Mouse (Mus musculus) lung, postnatal 10 days (tissue): Measurements from ENCODE around the gene Eddm3b.

Source experiments
- DNase-seq: peaks from one replicate; pipeline ENCODE4 v3.0.0; 2021

The Eddm3b gene

DNA sequence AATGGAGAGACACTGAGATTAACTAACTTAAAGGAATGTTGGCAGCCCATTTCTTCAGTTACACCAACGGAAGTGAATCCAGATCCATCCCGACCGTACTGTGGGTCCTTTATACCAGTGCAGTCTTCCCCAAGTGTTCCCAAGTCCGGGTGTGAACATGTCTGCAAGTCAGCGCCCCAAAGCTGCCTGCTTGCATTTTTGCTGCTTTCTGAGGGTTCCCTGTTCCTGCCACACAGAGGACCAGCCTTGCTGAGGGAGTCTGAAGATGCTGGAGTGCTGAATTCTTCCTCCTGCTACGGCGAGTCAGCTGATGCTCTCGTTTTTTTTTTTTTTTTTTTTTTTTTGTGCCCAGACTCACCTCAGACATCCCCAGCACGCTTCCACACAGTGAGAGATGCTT lies 19.3 kb upstream of the Eddm3b start:
- no peak for DNase-seq

GRCm38 (mm10) chr14:51095736-51096524 lies 18.3 kb upstream of the Eddm3b start:
- DNase-seq, result peak; percentile 36

DNA sequence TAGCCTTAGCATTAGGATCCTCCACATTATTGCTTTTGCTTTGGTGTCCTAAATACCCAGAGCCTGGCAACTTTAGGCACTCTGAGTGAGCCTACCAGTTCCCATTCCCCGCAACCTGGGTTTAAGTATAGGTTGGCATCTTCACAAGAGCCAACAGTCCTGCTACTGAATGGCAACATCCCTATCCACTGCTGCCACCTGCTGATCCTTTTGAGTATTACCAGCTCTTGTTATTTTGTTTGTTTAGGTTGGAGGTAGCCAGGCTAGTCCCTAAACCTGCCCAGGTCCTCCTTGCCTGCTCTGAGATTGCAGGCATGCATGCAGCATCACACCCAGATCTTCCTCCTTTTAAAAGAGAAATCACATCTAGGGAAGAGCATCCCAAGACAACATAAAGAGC lies 15.9 kb upstream of the Eddm3b start:
- peak; percentile 87 for DNase-seq

GRCm38 (mm10) chr14:51098921-51099320 lies 15.3 kb upstream of the Eddm3b start:
- no peak for DNase-seq

DNA sequence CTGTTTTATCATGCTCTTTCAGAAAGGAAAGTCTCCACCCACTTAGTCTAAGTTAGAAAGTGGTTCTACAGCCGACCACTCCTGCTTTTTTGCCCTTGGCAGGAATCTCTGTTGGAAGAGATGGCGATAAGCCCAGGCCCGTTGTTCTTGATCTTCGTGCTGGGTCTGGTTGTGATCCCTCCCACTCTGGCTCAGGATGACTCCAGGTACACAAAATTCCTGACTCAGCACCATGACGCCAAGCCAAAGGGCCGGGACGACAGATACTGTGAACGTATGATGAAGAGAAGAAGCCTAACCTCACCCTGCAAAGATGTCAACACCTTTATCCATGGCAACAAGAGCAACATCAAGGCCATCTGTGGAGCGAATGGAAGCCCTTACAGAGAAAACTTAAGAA lies 12.9 kb upstream of the Eddm3b start:
- DNase-seq, result no peak

DNA sequence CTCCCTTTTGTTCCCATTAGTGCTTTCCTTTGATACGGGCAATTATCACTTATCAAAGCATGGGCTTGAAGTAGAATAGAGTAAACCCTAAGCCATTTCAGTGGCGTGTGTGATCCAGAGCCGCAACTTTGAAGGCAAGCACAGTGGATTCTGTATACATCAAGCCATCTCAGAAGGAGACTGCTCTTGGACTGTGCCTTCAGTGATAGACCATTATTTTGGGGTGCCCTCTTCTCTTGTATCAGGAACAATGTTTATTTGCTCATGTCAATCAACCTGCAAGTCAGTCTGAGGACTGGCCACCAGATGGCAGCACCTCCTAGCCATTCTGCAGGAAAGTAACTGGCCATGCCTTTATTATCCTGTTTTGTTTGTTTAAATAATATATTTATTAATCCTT lies 11.0 kb upstream of the Eddm3b start:
- peak; percentile 71 for DNase-seq

DNA sequence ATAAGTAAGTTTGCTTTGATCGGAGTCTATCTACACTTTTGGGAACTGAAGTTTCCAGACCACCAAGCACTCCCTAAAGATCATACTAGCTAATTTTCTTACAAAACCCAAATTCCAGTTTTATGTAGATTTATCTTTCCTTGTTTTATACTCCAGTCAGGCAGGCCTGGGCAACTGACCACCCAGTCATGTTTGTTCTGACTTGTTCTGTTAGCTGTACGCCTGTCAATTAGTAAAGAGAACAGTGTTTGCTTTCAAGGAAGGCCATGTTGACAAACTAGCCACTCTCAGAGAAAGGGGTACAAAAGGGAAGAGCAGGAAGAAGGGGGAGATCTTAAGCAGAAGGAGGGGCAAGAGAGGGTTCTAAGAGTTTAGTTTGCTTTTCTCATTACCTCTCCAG lies 9.9 kb upstream of the Eddm3b start:
- DNase-seq, result no peak

- DNase-seq, result no peak
Measured at GRCm38 (mm10) chr14:51106449-51106967, 7.7 kb upstream of the Eddm3b start.

DNA sequence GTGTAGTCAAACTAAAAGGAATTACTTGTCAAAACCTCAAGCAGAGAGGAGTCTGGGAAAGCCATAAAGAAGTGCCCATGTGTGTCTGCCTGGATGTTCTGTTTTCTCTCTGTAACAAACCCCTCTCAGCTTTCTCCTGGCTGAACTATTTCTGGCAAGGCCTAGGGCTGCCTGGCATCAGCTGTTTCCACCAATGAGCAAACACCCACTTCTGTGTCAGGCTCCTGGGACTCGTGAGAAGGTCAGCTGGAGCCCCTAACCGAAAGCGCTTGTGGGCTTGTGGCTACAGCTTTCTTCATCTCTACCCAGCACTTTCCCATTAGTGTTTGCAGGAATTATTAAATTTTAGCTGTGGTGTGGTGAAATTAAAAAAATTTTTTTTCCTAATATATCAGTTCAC lies 2.3 kb upstream of the Eddm3b start:
- DNase-seq, result no peak

- DNase-seq, result no peak
Measured at GRCm38 (mm10) chr14:51113476-51113875, 750 bp upstream of the Eddm3b start.

- DNase-seq, result no peak
Measured at GRCm38 (mm10) chr14:51125684-51126083, 11.5 kb downstream of the Eddm3b start.

DNA sequence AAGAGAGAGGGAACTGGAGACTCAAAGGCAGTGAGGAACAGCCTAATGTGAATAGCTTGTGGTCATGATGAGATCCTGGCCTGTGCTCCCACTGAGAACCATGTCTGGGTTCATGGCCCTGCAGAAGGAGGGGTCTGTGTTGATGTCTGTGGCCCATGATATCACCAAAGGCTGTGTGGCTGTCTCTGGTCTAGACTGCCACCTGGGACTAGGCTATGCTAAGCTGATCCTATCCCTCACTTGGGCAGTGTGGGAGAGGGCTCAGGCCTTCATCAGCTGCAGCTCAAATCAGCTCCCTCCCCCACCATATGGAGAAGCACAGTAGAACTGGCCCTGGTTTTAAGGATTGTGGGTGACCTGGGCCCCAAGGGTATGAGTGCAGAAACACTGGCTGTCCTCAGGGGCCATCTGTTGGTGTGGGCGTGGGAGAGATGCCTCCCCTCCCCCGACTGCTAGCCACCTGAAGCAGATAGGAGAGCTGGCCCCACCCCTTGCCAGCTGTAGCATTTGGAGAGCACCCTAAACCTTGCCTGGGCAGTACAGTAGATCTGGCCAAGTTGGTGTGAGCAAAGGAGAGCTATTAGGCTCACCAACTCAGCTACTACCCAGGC lies 13.5 kb downstream of the Eddm3b start:
- no peak for DNase-seq

- no peak for DNase-seq
Measured at GRCm38 (mm10) chr14:51128775-51129623, 14.8 kb downstream of the Eddm3b start.

DNA sequence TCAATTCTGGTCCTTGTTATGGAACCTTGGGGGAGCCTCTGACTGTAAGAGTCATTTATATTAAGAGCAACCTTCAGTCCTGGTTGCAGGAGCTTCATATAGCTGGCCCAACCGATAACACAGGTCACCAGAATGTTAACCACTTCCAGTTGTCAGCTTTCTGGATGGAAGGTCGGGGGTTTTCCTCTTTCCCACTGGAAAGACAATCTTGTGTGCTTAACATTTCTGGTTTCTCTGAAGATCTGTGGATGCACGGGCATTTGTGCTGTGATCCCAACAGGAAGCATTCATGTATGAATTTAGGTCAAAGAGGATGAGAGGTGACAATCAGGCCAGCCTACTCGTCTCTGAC lies 15.4 kb downstream of the Eddm3b start:
- no peak for DNase-seq

DNA sequence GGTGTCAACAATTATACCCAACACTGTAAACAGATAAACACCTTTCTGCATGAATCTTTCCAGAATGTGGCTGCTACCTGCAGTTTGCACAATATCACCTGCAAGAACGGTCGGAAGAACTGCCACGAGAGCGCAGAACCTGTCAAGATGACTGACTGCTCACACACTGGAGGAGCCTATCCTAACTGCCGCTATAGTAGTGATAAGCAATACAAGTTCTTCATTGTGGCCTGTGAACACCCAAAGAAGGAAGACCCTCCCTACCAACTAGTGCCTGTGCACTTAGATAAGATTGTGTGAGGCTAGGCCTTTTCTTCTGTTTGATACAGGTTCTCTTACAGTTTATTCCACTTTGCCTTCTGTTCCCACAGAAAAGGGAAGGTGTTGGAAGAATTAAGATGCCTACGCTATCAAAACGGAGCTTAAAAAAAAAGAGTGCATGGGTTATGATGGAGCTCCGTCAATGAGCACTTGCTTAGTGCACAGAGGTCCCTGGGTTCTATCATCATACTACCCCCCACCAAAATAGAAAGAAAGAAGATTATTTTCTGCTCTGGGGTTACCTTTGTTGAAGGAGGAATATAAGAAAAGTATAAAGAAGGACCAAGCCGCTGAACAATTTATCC lies 16.2 kb downstream of the Eddm3b start:
- DNase-seq, result no peak

DNA sequence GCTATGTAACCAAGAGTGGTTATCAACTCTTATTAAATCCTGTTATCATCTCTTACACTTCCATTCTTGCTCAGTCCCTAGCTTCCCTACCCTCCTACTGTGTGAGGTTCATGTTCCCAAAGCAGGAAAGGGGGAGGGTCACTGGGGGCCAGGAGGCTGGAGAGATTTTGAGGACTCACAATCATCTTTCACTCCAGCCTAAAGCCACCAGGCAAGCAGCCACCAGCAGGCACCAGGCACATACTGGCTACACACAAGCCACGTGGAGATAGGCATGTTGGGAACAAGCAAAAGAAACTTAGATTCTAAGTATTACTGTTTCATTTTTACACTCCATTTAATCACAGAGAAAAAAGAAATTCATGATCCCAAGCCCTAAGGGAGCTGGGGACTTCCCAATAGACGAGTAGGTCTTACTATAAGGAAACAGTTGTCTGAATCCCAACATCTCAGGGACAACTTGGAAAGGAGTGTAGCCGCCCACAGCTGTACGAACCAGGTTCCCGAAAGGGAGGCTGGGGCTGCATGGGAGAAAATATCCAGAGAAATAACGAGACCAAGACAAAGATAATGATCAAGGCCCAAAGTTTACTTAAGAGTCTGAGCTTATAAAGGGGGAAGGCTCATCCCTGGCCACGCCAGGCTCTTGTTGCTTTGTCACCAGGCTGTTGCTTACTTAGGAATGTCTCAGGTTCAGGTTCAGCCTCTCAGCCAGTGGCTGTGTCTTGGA lies 17.0 kb downstream of the Eddm3b start:
- DNase-seq, result no peak

DNA sequence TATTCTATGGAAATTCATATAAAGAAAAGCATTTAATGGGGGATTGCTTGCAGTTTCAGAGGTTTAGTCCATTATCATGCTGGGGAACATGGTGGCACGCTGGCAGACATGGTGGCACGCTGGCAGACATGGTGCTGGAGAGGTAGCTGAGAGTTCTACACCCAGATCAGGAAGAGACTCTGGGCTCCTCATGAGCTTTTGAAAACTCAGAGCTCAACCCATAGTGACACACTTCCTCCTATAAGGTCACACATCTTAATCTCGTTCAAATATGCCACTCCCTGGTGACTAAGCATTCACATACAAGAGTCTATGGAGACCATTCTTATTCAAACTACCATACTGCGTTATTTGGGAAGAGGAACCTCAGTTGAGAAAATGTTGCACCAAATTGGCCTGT lies 18.1 kb downstream of the Eddm3b start:
- DNase-seq, result no peak

- DNase-seq, result peak; percentile 31
Measured at GRCm38 (mm10) chr14:51140342-51140741, 26.1 kb downstream of the Eddm3b start.

DNA sequence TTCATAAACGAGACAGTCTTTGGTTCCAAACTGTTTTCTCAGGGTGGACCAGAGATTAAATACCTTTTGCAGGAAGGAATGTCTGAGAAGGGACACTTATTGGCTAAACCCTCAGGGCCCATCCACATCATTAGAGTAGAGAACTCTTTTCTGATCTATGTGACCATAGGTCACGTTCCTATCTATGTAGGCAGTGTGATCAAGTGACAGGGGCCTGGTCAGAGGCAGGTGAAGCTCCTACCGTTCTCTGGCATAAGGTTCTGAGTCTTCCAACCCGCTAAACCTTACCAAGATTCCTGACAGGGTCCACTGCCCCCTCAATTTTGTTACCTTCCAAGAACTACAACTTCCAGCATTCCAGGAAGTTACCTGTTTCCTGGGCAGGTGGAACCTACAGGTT lies 27.9 kb downstream of the Eddm3b start:
- DNase-seq, result no peak

DNA sequence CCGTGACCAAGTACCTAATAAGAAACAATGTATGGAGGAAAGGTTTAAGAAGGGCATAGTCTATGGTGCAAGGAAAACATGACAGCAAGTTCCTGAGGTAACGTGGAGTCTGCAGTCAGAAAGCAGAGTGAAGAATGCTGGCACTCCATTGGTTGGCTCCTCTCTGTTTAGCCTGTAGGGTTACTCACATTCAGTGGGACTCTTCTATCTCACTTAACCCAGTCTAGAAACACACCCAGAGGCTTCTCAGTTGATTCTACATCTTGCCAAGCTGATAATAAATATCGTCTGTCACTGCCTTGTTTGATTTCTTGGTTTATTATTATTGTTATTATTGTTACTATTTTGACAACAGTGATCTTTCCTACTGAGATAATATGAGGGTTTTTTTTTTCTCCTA lies 28.3 kb downstream of the Eddm3b start:
- no peak for DNase-seq

GRCm38 (mm10) chr14:51143287-51143686 lies 29.1 kb downstream of the Eddm3b start:
- DNase-seq, result no peak

DNA sequence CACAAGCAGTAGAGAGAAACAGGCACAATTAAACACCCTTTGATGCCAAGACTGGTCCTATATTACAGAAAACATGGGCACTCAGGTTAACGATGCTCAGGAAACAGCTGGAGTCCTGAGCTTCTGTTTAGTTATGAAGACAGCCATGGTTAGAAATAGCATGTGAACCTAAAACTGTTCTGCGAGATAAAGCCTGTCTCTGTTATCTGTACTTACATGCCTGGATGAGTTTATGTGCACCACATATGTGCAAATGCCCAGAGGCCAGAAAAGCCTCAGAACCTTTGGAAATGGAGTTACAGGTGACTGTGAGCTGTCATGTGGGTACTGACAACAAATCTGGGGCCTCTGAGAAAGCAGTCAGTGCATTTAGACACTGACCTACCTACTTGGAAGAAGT lies 29.7 kb downstream of the Eddm3b start:
- DNase-seq, result no peak

DNA sequence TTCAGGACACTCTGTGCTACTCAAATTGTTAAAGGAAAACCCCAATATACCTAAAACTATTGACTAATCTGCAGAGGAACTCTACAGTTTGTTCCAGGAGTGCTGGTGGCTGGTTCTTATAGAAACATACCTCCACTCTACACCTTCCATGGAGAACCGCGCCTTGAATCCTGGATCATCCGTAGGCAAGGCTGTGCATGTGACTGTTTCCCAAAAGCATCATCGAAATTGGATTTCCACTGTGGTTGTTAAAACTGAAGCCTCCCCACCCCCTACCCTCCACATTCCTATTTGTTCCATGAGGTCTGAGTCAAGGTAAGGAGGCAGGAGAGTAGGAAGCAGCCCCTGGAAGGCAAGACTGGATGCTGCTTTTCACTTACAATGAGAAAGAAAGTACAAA lies 30.2 kb downstream of the Eddm3b start:
- no peak for DNase-seq
